Mouse (Mus musculus): ENCODE data around the gene Tyk2. TPM values are rescaled to one million over a fixed set of nuclear protein-coding genes. Genes with fewer than 3 reads are reported as not detected.

Tyk2 gene
- total RNA-seq, 2 experiments from 2014 or later: 12.6 to 12.7 TPM

GRCm38 (mm10) chr9:21149654-21150419, 18.8 kb upstream of the Tyk2 start, which contains the start of gene Cdc37:
Gene Cdc37, minus strand, starts transcription at chr9:21149982.
- DNase-seq (ENCODE audit: low spot score in 2 of 2): peak; percentile 90 to 93

GRCm38 (mm10) chr9:21149077-21149653, 18.1 kb upstream of the Tyk2 start:
- DNase-seq (ENCODE audit: low spot score in 2 of 2): no peak

GRCm38 (mm10) chr9:21148427-21148826, 17.4 kb upstream of the Tyk2 start:
- DNase-seq (ENCODE audit: low spot score in 2 of 2): no peak

GRCm38 (mm10) chr9:21146722-21147121, 15.7 kb upstream of the Tyk2 start:
- no peak for DNase-seq (ENCODE audit: low spot score in 2 of 2)

GRCm38 (mm10) chr9:21145431-21145830, 14.4 kb upstream of the Tyk2 start:
- DNase-seq (ENCODE audit: low spot score in 2 of 2): no peak

- DNase-seq (ENCODE audit: low spot score in 2 of 2): no peak
These were observed 13.3 kb upstream of the Tyk2 start for GRCm38 (mm10) chr9:21144361-21144760.

- no peak for DNase-seq (ENCODE audit: low spot score in 2 of 2)
These were observed 10.9 kb upstream of the Tyk2 start for GRCm38 (mm10) chr9:21141922-21142321.

GRCm38 (mm10) chr9:21138386-21138785, 7.3 kb upstream of the Tyk2 start:
- DNase-seq (ENCODE audit: low spot score in 2 of 2): no peak

GRCm38 (mm10) chr9:21137229-21137628, 6.2 kb upstream of the Tyk2 start:
- DNase-seq (ENCODE audit: low spot score in 2 of 2): peak; percentile 55 to 72

GRCm38 (mm10) chr9:21136401-21136800, 5.4 kb upstream of the Tyk2 start:
- DNase-seq (ENCODE audit: low spot score in 2 of 2): no peak

- DNase-seq (ENCODE audit: low spot score in 2 of 2): no peak
These were observed 4.9 kb upstream of the Tyk2 start for GRCm38 (mm10) chr9:21135941-21136381.

GRCm38 (mm10) chr9:21135329-21135890, 4.4 kb upstream of the Tyk2 start:
- DNase-seq (ENCODE audit: low spot score in 2 of 2): no peak

- no peak for DNase-seq (ENCODE audit: low spot score in 2 of 2)
These were observed 3.7 kb upstream of the Tyk2 start for GRCm38 (mm10) chr9:21134595-21135328.

- DNase-seq (ENCODE audit: low spot score in 2 of 2): no peak
These were observed 2.1 kb upstream of the Tyk2 start for GRCm38 (mm10) chr9:21133064-21133707.

GRCm38 (mm10) chr9:21132102-21132775, 1.2 kb upstream of the Tyk2 start:
- DNase-seq (ENCODE audit: low spot score in 2 of 2): no peak

- DNase-seq (ENCODE audit: low spot score in 2 of 2): no peak
These were observed 4.8 kb downstream of the Tyk2 start for GRCm38 (mm10) chr9:21126259-21126627.

GRCm38 (mm10) chr9:21125502-21126258, 5.4 kb downstream of the Tyk2 start:
- no peak for DNase-seq (ENCODE audit: low spot score in 2 of 2)

GRCm38 (mm10) chr9:21124837-21125236, 6.2 kb downstream of the Tyk2 start:
- DNase-seq (ENCODE audit: low spot score in 2 of 2): no peak

- no peak for DNase-seq (ENCODE audit: low spot score in 2 of 2)
These were observed 9.6 kb downstream of the Tyk2 start for GRCm38 (mm10) chr9:21121483-21121882.

- no peak for DNase-seq (ENCODE audit: low spot score in 2 of 2)
These were observed 14.0 kb downstream of the Tyk2 start for GRCm38 (mm10) chr9:21117073-21117472.

Data from left cerebral cortex, adult 18-20 months (tissue).